Mouse (Mus musculus) heart, postnatal 0 days (tissue): ENCODE data around the gene Gm10277. TPM values are rescaled to one million over a fixed set of nuclear protein-coding genes. Genes with fewer than 3 reads are reported as not detected.

Experiments
- ATAC-seq: fragments of 200-750 bp; cut with Nextera tagmentation; 2 replicates; pipeline ENCODE4 v1.8.0; 2017; ENCODE audit warnings: low read depth, moderate number of reproducible peaks, moderate library complexity; ENCODE audit not compliant: insufficient read depth
- DNase-seq: peaks from one replicate; pipeline ENCODE4 v3.0.0-alpha.2; 2016; ENCODE audit warnings: low spot score
- H3K27ac ChIP-seq: fragments of 300-500 bp; sonication (generic); 2 replicates; pipeline ENCODE4 v1.5.1; 2014; ENCODE audit warnings: low read depth, mild to moderate bottlenecking
- H3K27me3 ChIP-seq: fragments of 300-500 bp; sonication (generic); 2 replicates; pipeline ENCODE4 v1.6.1; 2014; ENCODE audit warnings: low read length, mixed read lengths; ENCODE audit not compliant: control insufficient read depth, insufficient read depth
- H3K36me3 ChIP-seq: fragments of 300-500 bp; sonication (generic); replicated peaks from 2 replicates; pipeline ENCODE4 v1.6.1; 2014; ENCODE audit warnings: low read length, mixed read lengths; ENCODE audit not compliant: control insufficient read depth, insufficient read depth
- H3K4me1 ChIP-seq: fragments of 300-500 bp; sonication (generic); 2 replicates; pipeline ENCODE4 v1.6.1; 2014; ENCODE audit warnings: antibody characterized with exemption; ENCODE audit not compliant: control insufficient read depth, insufficient read depth
- H3K4me2 ChIP-seq: fragments of 300-500 bp; sonication (generic); 2 replicates; pipeline ENCODE4 v1.6.1; 2014; ENCODE audit warnings: low read depth, mild to moderate bottlenecking, low read length, moderate library complexity
- H3K4me3 ChIP-seq: fragments of 300-500 bp; sonication (generic); 2 replicates; pipeline ENCODE4 v1.5.1; 2014; ENCODE audit warnings: low read depth, low read length
- H3K9ac ChIP-seq: fragments of 300-500 bp; sonication (generic); replicated peaks from 2 replicates; pipeline ENCODE4 v1.6.1; 2014; ENCODE audit warnings: low read depth, low read length, mixed read lengths
- H3K9me3 ChIP-seq: fragments of 300-500 bp; sonication (generic); replicated peaks from 2 replicates; pipeline ENCODE4 v1.6.1; 2016; ENCODE audit warnings: low read length; ENCODE audit not compliant: control insufficient read depth
- CTCF ChIP-seq: IDR thresholded peaks from 2 replicates; pipeline ENCODE4 v1.5.1; 2016; ENCODE audit warnings: antibody characterized with exemption, control low read depth, low read depth
- EP300 ChIP-seq: IDR thresholded peaks from 2 replicates; pipeline ENCODE4 v1.6.1; 2016; ENCODE audit warnings: antibody characterized with exemption, low read depth
- WGBS: fragments of 180-500 bp; shearing (Covaris S2); extraction: QIAGEN DNeasy Blood & Tissue Kit; methylation state at CpG from one replicate; pipeline ENCODE4 v1.1.7; 2014; 5-methylcytosine and 5-hydroxymethylcytosine counted together
- polyA plus RNA-seq: library from polyadenylated mRNA; unstranded; fragments of >200 nt; fragmentation: Nextera tagmentation; extraction: Ambion mirVana; gene quantifications from 2 replicates; pipeline ENCODE4 v1.2.1, GENCODE M21; 2015
- total RNA-seq: library from RNA; depleted of rRNA; stranded (reverse); fragments of >200 nt; gene quantifications from 2 replicates; pipeline ENCODE4 v1.2.3, GENCODE M21; 2014; ENCODE audit warnings: low replicate concordance

Gm10277 gene
- total and polyA plus RNA-seq, 2 experiments from 2014 or later = 0.52 TPM; not detected in 1

GRCm38 (mm10) chr11:77822781-77823180 lies 35.2 kb upstream of the Gm10277 start:
- no peak overlapping the region for H3K27ac ChIP-seq
- no peak overlapping the region for H3K9ac ChIP-seq
- TF ChIP-seq CTCF = peak; percentile 67
- no peak for TF ChIP-seq EP300
- WGBS = 27% methylated on average over 7 of the region's 7 CpGs
- no peak overlapping the region for H3K4me3 ChIP-seq
- no peaks in the 10 kb centered on the region for H3K4me1 ChIP-seq
- 0 out of 2 replicates have a peak, but pooled peaks have one; percentile 5 for ATAC-seq
- H3K27me3 ChIP-seq = no peaks in the 10 kb centered on the region
- no peaks in the 10 kb centered on the region for H3K9me3 ChIP-seq
- peaks cover 85% of the 10 kb centered on the region for H3K36me3 ChIP-seq
- no peak overlapping the region for H3K4me2 ChIP-seq
- DNase-seq = peak; percentile 41

GRCm38 (mm10) chr11:77821648-77822047 lies 34.1 kb upstream of the Gm10277 start:
- TF ChIP-seq CTCF (peak; percentile 52), EP300 (no peak)
- H3K36me3 ChIP-seq = peaks cover 88% of the 10 kb centered on the region
- H3K27ac ChIP-seq = no peak overlapping the region
- no peaks in the 10 kb centered on the region for H3K9me3 ChIP-seq
- no peaks in the 10 kb centered on the region for H3K4me1 ChIP-seq
- ATAC-seq = no peak
- H3K4me3 ChIP-seq = no peak overlapping the region
- H3K9ac ChIP-seq = no peak overlapping the region
- H3K27me3 ChIP-seq = no peaks in the 10 kb centered on the region
- no peak overlapping the region for H3K4me2 ChIP-seq
- 34% methylated on average over 8 of the region's 8 CpGs for WGBS
- no peak for DNase-seq

GRCm38 (mm10) chr11:77816003-77816402 lies 28.5 kb upstream of the Gm10277 start:
- Histone ChIP-seq H3K9me3 (no peaks in the 10 kb centered on the region), H3K4me3 (no peak overlapping the region), H3K9ac (no peak overlapping the region), H3K4me1 (no peaks in the 10 kb centered on the region), H3K27me3 (no peaks in the 10 kb centered on the region), H3K4me2 (no peak overlapping the region), H3K27ac (peak overlapping the region; percentile 26; the same call in 1 of the 2 replicates), H3K36me3 (peaks cover 72% of the 10 kb centered on the region)
- TF ChIP-seq CTCF = peak; percentile 98
- TF ChIP-seq EP300 = no peak
- ATAC-seq (peak; percentile 81), DNase-seq (peak; percentile 75)
- WGBS = 20% methylated on average over 3 of the region's 3 CpGs

- H3K4me1 ChIP-seq = peaks cover 17% of the 10 kb centered on the region
- DNase-seq = no peak
- no peak overlapping the region for H3K4me3 ChIP-seq
- H3K27ac ChIP-seq = peak overlapping the region; percentile 16; the same call in 1 of the 2 replicates
- H3K9ac ChIP-seq = peak overlapping the region; percentile 12; the same call in 1 of the 2 replicates
- ATAC-seq = no peak
- TF ChIP-seq CTCF (no peak), EP300 (no peak)
- no peak overlapping the region for H3K4me2 ChIP-seq
- no peaks in the 10 kb centered on the region for H3K9me3 ChIP-seq
- H3K27me3 ChIP-seq = no peaks in the 10 kb centered on the region
- peaks cover 62% of the 10 kb centered on the region for H3K36me3 ChIP-seq
- 27% methylated on average over 2 of the region's 2 CpGs for WGBS
Measured at GRCm38 (mm10) chr11:77813969-77814368, 26.4 kb upstream of the Gm10277 start.

GRCm38 (mm10) chr11:77810018-77810417 lies 22.5 kb upstream of the Gm10277 start:
- peaks cover 29% of the 10 kb centered on the region for H3K36me3 ChIP-seq
- no peak overlapping the region; the same call in 1 of the 2 replicates for H3K9ac ChIP-seq
- DNase-seq (no peak), ATAC-seq (no peak)
- no peak for TF ChIP-seq CTCF
- no peak for TF ChIP-seq EP300
- no peaks in the 10 kb centered on the region for H3K27me3 ChIP-seq
- 43% methylated on average over 6 of the region's 6 CpGs for WGBS
- no peaks in the 10 kb centered on the region for H3K9me3 ChIP-seq
- H3K4me3 ChIP-seq = no peak overlapping the region
- H3K4me1 ChIP-seq = peaks cover 46% of the 10 kb centered on the region
- no peak overlapping the region for H3K4me2 ChIP-seq
- H3K27ac ChIP-seq = no peak overlapping the region

- H3K4me1 ChIP-seq = peaks cover 53% of the 10 kb centered on the region
- H3K9me3 ChIP-seq = no peaks in the 10 kb centered on the region
- TF ChIP-seq CTCF (no peak), EP300 (no peak)
- H3K27me3 ChIP-seq = no peaks in the 10 kb centered on the region
- no peak overlapping the region for H3K4me3 ChIP-seq
- 0 out of 2 replicates have a peak overlapping the region, but pooled peaks have one; percentile 16 for H3K9ac ChIP-seq
- no peak overlapping the region for H3K4me2 ChIP-seq
- H3K27ac ChIP-seq = no peak overlapping the region
- ATAC-seq = no peak
- peaks cover 21% of the 10 kb centered on the region for H3K36me3 ChIP-seq
- DNase-seq = no peak
- WGBS = 69% methylated on average over 4 of the region's 4 CpGs
Measured at GRCm38 (mm10) chr11:77809215-77809614, 21.7 kb upstream of the Gm10277 start.
